7 mouse cellular contexts compared by ENCODE assay signal in the genomic region with DNA sequence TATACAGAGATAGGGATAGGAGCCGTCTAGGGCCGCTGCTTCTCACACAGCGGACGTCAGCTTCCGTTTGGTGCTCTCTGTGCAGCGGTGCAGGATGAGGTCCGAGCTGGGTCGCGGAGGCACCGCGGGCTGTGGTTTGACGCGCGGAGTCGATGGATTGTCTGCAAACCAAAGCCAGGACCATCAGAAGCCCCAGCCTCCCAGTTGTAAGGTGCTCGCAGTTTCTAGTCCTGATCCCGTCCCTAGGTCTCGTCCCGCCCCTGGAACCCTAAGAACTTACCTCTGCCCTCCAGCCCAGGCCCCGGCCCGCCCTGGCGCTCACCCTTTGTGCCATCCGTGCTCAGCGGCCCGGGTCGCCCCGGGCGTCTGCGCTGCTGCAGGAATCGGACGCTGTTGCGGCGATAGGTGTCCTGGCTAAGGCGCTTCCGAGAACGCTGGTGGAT. TPM values are rescaled to one million over a fixed set of nuclear protein-coding genes. Genes with fewer than 3 reads are reported as not detected.
A peak's percentile ranks its signal among the peaks of the same experiment; 100 is the strongest.
DNase-seq lines count a peak whose midpoint lies in the region; ATAC-seq lines count a peak whose summit lies in the region.

No protein-coding gene starts in this region.

- H3K9me3 ChIP-seq in lung, embryonic 16.5 days (ENCODE audit: control insufficient read depth, low read length), result no peaks in the 10 kb centered on the region
- no peaks in the 10 kb centered on the region for H3K9me3 ChIP-seq in forebrain, embryonic 14.5 days (replicated peaks; ENCODE audit: control insufficient read depth, low read length)
- no peaks in the 10 kb centered on the region for H3K9me3 ChIP-seq in liver, embryonic 12.5 days (replicated peaks)
- H3K9me3 ChIP-seq in stomach, embryonic 15.5 days, result no peaks in the 10 kb centered on the region

- 3% methylated on average over 35 of the region's 36 CpGs for WGBS in lung, embryonic 16.5 days
- 4% methylated on average over 36 of the region's 36 CpGs for WGBS in forebrain, embryonic 14.5 days
- 8% methylated on average over 36 of the region's 36 CpGs for WGBS in liver, embryonic 12.5 days (ENCODE audit: insufficient replicate concordance)
- WGBS in stomach, embryonic 15.5 days, result 5% methylated on average over 36 of the region's 36 CpGs

- no peak for DNase-seq in lung, postnatal 14 days
- no peak for DNase-seq in forebrain, embryonic 14.5 days (ENCODE audit: low spot score)
- no peak for DNase-seq in frontal cortex, adult 2 months (ENCODE audit: extremely low spot score in 1 of 2, low spot score in 1 of 2)
- DNase-seq in frontal cortex, postnatal 36 days (ENCODE audit: low spot score in 2 of 2), result no peak

- peaks cover 5% of the 10 kb centered on the region; the same call in 1 of the 2 replicates for H3K27me3 ChIP-seq in lung, embryonic 16.5 days (ENCODE audit: control insufficient read depth, insufficient read depth, low read depth, low read length)
- H3K27me3 ChIP-seq in forebrain, embryonic 14.5 days (replicated peaks; ENCODE audit: control insufficient read depth, insufficient read depth, low read length), result 0 out of 2 replicates have a peak, but pooled peaks cover 3% of the 10 kb centered on the region
- H3K27me3 ChIP-seq in liver, embryonic 12.5 days (replicated peaks), result peaks cover 26% of the 10 kb centered on the region
- H3K27me3 ChIP-seq in stomach, embryonic 15.5 days (replicated peaks), result no peaks in the 10 kb centered on the region; the same call in 1 of the 2 replicates

- peak overlapping the region; percentile 66 for H3K4me2 ChIP-seq in lung, embryonic 16.5 days (ENCODE audit: low read depth, low read length)
- H3K4me2 ChIP-seq in forebrain, embryonic 14.5 days (ENCODE audit: low read length), result peak overlapping the region; percentile 58
- peak overlapping the region; percentile 64 for H3K4me2 ChIP-seq in liver, embryonic 12.5 days
- H3K4me2 ChIP-seq in stomach, embryonic 15.5 days, result peak overlapping the region; percentile 70

- H3K36me3 ChIP-seq in lung, embryonic 16.5 days (ENCODE audit: control insufficient read depth, insufficient read depth, low read length), result peaks cover 1% of the 10 kb centered on the region; the same call in 1 of the 2 replicates
- peaks cover 6% of the 10 kb centered on the region; the same call in 1 of the 2 replicates for H3K36me3 ChIP-seq in forebrain, embryonic 14.5 days (ENCODE audit: control insufficient read depth, insufficient read depth, low read length)
- H3K36me3 ChIP-seq in liver, embryonic 12.5 days, result peaks cover 8% of the 10 kb centered on the region
- no peaks in the 10 kb centered on the region for H3K36me3 ChIP-seq in stomach, embryonic 15.5 days

- no peak overlapping the region for H3K27ac ChIP-seq in lung, embryonic 16.5 days (ENCODE audit: low read length)
- H3K27ac ChIP-seq in forebrain, embryonic 14.5 days (ENCODE audit: low read depth, low read length), result no peak overlapping the region
- H3K27ac ChIP-seq in liver, embryonic 12.5 days, result no peak overlapping the region
- H3K27ac ChIP-seq in stomach, embryonic 15.5 days, result no peak overlapping the region

- peaks cover 21% of the 10 kb centered on the region for H3K4me1 ChIP-seq in lung, embryonic 16.5 days (replicated peaks; ENCODE audit: control insufficient read depth, insufficient read depth, low read length)
- H3K4me1 ChIP-seq in forebrain, embryonic 14.5 days (ENCODE audit: control insufficient read depth, insufficient read depth, low read length), result no peaks in the 10 kb centered on the region; the same call in 1 of the 2 replicates
- peaks cover 22% of the 10 kb centered on the region for H3K4me1 ChIP-seq in liver, embryonic 12.5 days
- H3K4me1 ChIP-seq in stomach, embryonic 15.5 days, result peaks cover 15% of the 10 kb centered on the region

- 0 out of 2 replicates have a peak, but pooled peaks have one; percentile 21 for ATAC-seq in lung, embryonic 16.5 days (ENCODE audit: low read depth)
- no peak for ATAC-seq in forebrain, embryonic 14.5 days
- 0 out of 2 replicates have a peak, but pooled peaks have one; percentile 33 for ATAC-seq in liver, embryonic 12.5 days
- ATAC-seq in stomach, embryonic 15.5 days (ENCODE audit: insufficient read depth, low FRiP score, low read depth), result no peak

- peak overlapping the region; percentile 62 for H3K9ac ChIP-seq in lung, embryonic 16.5 days (ENCODE audit: low read length)
- H3K9ac ChIP-seq in forebrain, embryonic 14.5 days (ENCODE audit: low read length), result peak overlapping the region; percentile 50; the same call in 1 of the 2 replicates
- no peak overlapping the region for H3K9ac ChIP-seq in liver, embryonic 12.5 days
- 0 out of 2 replicates have a peak overlapping the region, but pooled peaks have one; percentile 4 for H3K9ac ChIP-seq in stomach, embryonic 15.5 days

- H3K4me3 ChIP-seq in lung, embryonic 16.5 days (ENCODE audit: low read length), result peak overlapping the region; percentile 40
- H3K4me3 ChIP-seq in forebrain, embryonic 14.5 days (ENCODE audit: low read depth, low read length), result peak overlapping the region; percentile 22
- H3K4me3 ChIP-seq in liver, embryonic 12.5 days, result peak overlapping the region; percentile 32; the same call in 1 of the 2 replicates
- H3K4me3 ChIP-seq in stomach, embryonic 15.5 days (replicated peaks), result peak overlapping the region; percentile 29

RNA-seq across cellular contexts. Expression of a gene that starts 7.7 kb away (rescaled TPM):
- polyA plus RNA-seq in lung, embryonic 16.5 days (2015; fragmentation: Nextera tagmentation; extraction: Ambion mirVana), result 9.0 and 10.4 TPM in 2 replicates
- polyA plus RNA-seq in forebrain, embryonic 14.5 days (2014; fragmentation: Nextera tagmentation; extraction: Ambion mirVana), result 2.2 and 2.7 TPM in 2 replicates
- 8.4 and 9.2 TPM in 2 replicates for polyA plus RNA-seq in liver, embryonic 12.5 days (2016; fragmentation: Nextera tagmentation; extraction: Ambion mirVana)
- 7.1 and 7.9 TPM in 2 replicates for polyA plus RNA-seq in stomach, embryonic 15.5 days (2015; fragmentation: Nextera tagmentation; extraction: Ambion mirVana)
- 6.6 and 8.6 TPM in 2 replicates for polyA plus RNA-seq in frontal cortex, adult 2 months (2012; rRNA removed)

RNA-seq across cellular contexts. Expression of a gene that starts 37.9 kb away (rescaled TPM):
- 8.6 and 9.1 TPM in 2 replicates for polyA plus RNA-seq in lung, embryonic 16.5 days (2015; fragmentation: Nextera tagmentation; extraction: Ambion mirVana)
- polyA plus RNA-seq in forebrain, embryonic 14.5 days (2014; fragmentation: Nextera tagmentation; extraction: Ambion mirVana), result 5.7 and 7.7 TPM in 2 replicates
- 2.4 and 3.2 TPM in 2 replicates for polyA plus RNA-seq in liver, embryonic 12.5 days (2016; fragmentation: Nextera tagmentation; extraction: Ambion mirVana)
- 7.7 and 8.2 TPM in 2 replicates for polyA plus RNA-seq in stomach, embryonic 15.5 days (2015; fragmentation: Nextera tagmentation; extraction: Ambion mirVana)
- 17.2 and 18.8 TPM in 2 replicates for polyA plus RNA-seq in frontal cortex, adult 2 months (2012; rRNA removed)

RNA-seq across cellular contexts. Expression of a gene that starts 45.2 kb away (rescaled TPM):
- 22.5 and 22.8 TPM in 2 replicates for polyA plus RNA-seq in lung, embryonic 16.5 days (2015; fragmentation: Nextera tagmentation; extraction: Ambion mirVana)
- 20.1 and 20.4 TPM in 2 replicates for polyA plus RNA-seq in forebrain, embryonic 14.5 days (2014; fragmentation: Nextera tagmentation; extraction: Ambion mirVana)
- polyA plus RNA-seq in liver, embryonic 12.5 days (2016; fragmentation: Nextera tagmentation; extraction: Ambion mirVana), result 28.6 and 33.5 TPM in 2 replicates
- polyA plus RNA-seq in stomach, embryonic 15.5 days (2015; fragmentation: Nextera tagmentation; extraction: Ambion mirVana), result 27.3 and 30.8 TPM in 2 replicates
- polyA plus RNA-seq in frontal cortex, adult 2 months (2012; rRNA removed), result 17.1 and 17.8 TPM in 2 replicates

Comparison
In these comparisons a context has a peak if more than half of its experiments do, and no peak if none do; other contexts are left out.
1. ATAC-seq: peak in lung, embryonic 16.5 days (single experiment) and liver, embryonic 12.5 days (single experiment); none in forebrain, embryonic 14.5 days (single experiment) and stomach, embryonic 15.5 days (single experiment).
2. Peak in every context shown above with its lines, with median percentiles within 50 percentile points of each other: H3K4me2 ChIP-seq and H3K4me3 ChIP-seq.